Mouse (Mus musculus) lung, postnatal 4 days (tissue): Measurements from ENCODE around the gene Akap5.

Experiments used
- DNase-seq, 2 experiments: peaks; one replicate each; pipeline ENCODE4 v3.0.0; 2021

Gene Akap5

GRCm38 (mm10) chr12:76369206-76369977 lies 44.7 kb downstream of the Akap5 start, which contains the start of gene Zbtb25:
Gene Zbtb25 (minus strand): TSS chr12:76369602.
- peak; percentile 88 to 94 for DNase-seq

- DNase-seq = peak; percentile 90 to 93
Observed at GRCm38 (mm10) chr12:76369978-76370830, 45.5 kb downstream of the Akap5 start, which contains the start of gene Zbtb1. Gene Zbtb1 (plus strand): TSS chr12:76370266.

GRCm38 (mm10) chr12:76370831-76371571 lies 46.3 kb downstream of the Akap5 start:
- DNase-seq = peak; percentile 85 to 90

- no peak for DNase-seq
Observed at GRCm38 (mm10) chr12:76372046-76372445, 47.4 kb downstream of the Akap5 start.

GRCm38 (mm10) chr12:76372881-76373818 lies 48.5 kb downstream of the Akap5 start:
- no peak for DNase-seq

- no peak for DNase-seq
Observed at GRCm38 (mm10) chr12:76373991-76374390, 49.3 kb downstream of the Akap5 start.

GRCm38 (mm10) chr12:76374911-76375310 lies 50.2 kb downstream of the Akap5 start:
- DNase-seq = no peak

- no peak for DNase-seq
Observed at GRCm38 (mm10) chr12:76375506-76375905, 50.8 kb downstream of the Akap5 start.

GRCm38 (mm10) chr12:76376649-76377048 lies 52.0 kb downstream of the Akap5 start:
- peak in 1 of 2 experiments; percentile 51 for DNase-seq

GRCm38 (mm10) chr12:76377059-76377458 lies 52.4 kb downstream of the Akap5 start:
- no peak for DNase-seq

GRCm38 (mm10) chr12:76377726-76378125 lies 53.0 kb downstream of the Akap5 start:
- DNase-seq = no peak

GRCm38 (mm10) chr12:76378556-76378955 lies 53.9 kb downstream of the Akap5 start:
- no peak for DNase-seq

- DNase-seq = no peak
Observed at GRCm38 (mm10) chr12:76380151-76380550, 55.5 kb downstream of the Akap5 start.
